In genomic region chr16:37879750-37880419, GRCm38 (mm10) we compare ENCODE assay signal across 25 mouse cellular contexts. TPM values are rescaled to one million over a fixed set of nuclear protein-coding genes. Genes with fewer than 3 reads are reported as not detected.
"Had no signal": no experiment of that assay in that cellular context is flagged by ENCODE, and none has a peak within 500 bp of the region (broad histone marks: within the 10 kb centered on the region; RNA-seq: fewer than 3 reads in every experiment).

No protein-coding gene starts in this region.

- H3K4me2 ChIP-seq: kidney, embryonic 15.5 days; lung, embryonic 15.5 days; midbrain, embryonic 13.5 days had no signal

- DNase-seq: kidney, adult 11 months; kidney, adult 8-10 months; kidney, postnatal 14 days; layer of hippocampus, adult 9-11 months; lung, adult 18-20 months; lung, postnatal 10 days; lung, postnatal 36 days; right cerebral cortex, adult 18-20 months; right cerebral cortex, postnatal 14 days; right cerebral cortex, postnatal 4 days; thymus, postnatal 25 days had no signal

- H3K4me3 ChIP-seq: kidney, embryonic 15.5 days; layer of hippocampus, adult 2 months; lung, embryonic 15.5 days; megakaryocyte, embryonic 14.5 days; midbrain, embryonic 10.5 days; midbrain, embryonic 13.5 days had no signal

- H3K27me3 ChIP-seq: kidney, embryonic 15.5 days; lung, embryonic 15.5 days; megakaryocyte, embryonic 14.5 days; midbrain, embryonic 13.5 days had no signal

- ATAC-seq: midbrain, embryonic 13.5 days had no signal

- H3K4me1 ChIP-seq: lung, embryonic 15.5 days; midbrain, embryonic 10.5 days had no signal

- H3K9me3 ChIP-seq: kidney, embryonic 15.5 days; lung, embryonic 15.5 days; megakaryocyte, embryonic 14.5 days; midbrain, embryonic 10.5 days; midbrain, embryonic 13.5 days had no signal

- H3K9ac ChIP-seq: kidney, embryonic 15.5 days; lung, embryonic 15.5 days; midbrain, embryonic 13.5 days had no signal

- H3K27ac ChIP-seq: kidney, embryonic 15.5 days; layer of hippocampus, adult 2 months; lung, embryonic 15.5 days; midbrain, embryonic 10.5 days; midbrain, embryonic 13.5 days had no signal

RNA-seq across cellular contexts. Expression of gene Gm36028, which starts 18.9 kb away (rescaled TPM):
- total RNA-seq: layer of hippocampus, adult 2 months; layer of hippocampus, postnatal 25 days; left cerebral cortex, adult 18-20 months; left cerebral cortex, postnatal 36 days; midbrain, postnatal 0 days had no signal
- polyA plus RNA-seq: large intestine, adult 2 months; limb, embryonic 11.5 days; neural tube, embryonic 11.5 days; stomach, embryonic 14.5 days had no signal
